Mouse (Mus musculus) CH12F3 (cell line): ENCODE results near the gene Spata6.

ENCODE experiments used
- in situ Hi-C: fragments of 300-500 bp; cut with MboI; formaldehyde crosslinking; loops from 2 replicates; pipeline ENCODE4 v1.14.3; 2020; ENCODE audit warnings: low sequenced_read_pairs

The Spata6 gene

GRCm38 (mm10) chr4:111817478-111817877, 97.7 kb downstream of the Spata6 start:
- in situ Hi-C loops = no loop called here

- in situ Hi-C loops = no loop called here
Observed at GRCm38 (mm10) chr4:111838882-111839281, 119.1 kb downstream of the Spata6 start.

- in situ Hi-C loops = no loop called here
Observed at GRCm38 (mm10) chr4:111852626-111853025, 132.8 kb downstream of the Spata6 start.

GRCm38 (mm10) chr4:111866701-111867100, 146.9 kb downstream of the Spata6 start:
- in situ Hi-C loops = no loop called here

- in situ Hi-C loops = no loop called here
Observed at GRCm38 (mm10) chr4:111867743-111868401, 148.1 kb downstream of the Spata6 start.
